Mouse (Mus musculus): ENCODE data around the gene Il1rl1. TPM values are rescaled to one million over a fixed set of nuclear protein-coding genes. Genes with fewer than 3 reads are reported as not detected.

The Il1rl1 gene
- polyA plus RNA-seq, 1 experiment from 2014 or later, result not detected

- WGBS, result 88% methylated on average over 11 of the region's 11 CpGs
- Histone ChIP-seq H3K4me1 (replicated peaks) (no peaks in the 10 kb centered on the region), H3K9ac (no peak overlapping the region), H3K9me3 (no peaks in the 10 kb centered on the region), H3K27ac (no peak overlapping the region), H3K4me3 (no peak overlapping the region), H3K27me3 (no peaks in the 10 kb centered on the region), H3K4me2 (no peak overlapping the region), H3K36me3 (no peaks in the 10 kb centered on the region)
- ATAC-seq (ENCODE audit: low FRiP score), result no peak
Measured at GRCm38 (mm10) chr1:40501546-40502398, 72.4 kb downstream of the Il1rl1 start.

- H3K36me3 ChIP-seq, result no peaks in the 10 kb centered on the region
- no peak overlapping the region for H3K9ac ChIP-seq
- no peak overlapping the region for H3K4me3 ChIP-seq
- no peak overlapping the region for H3K4me2 ChIP-seq
- WGBS, result 90% methylated on average over 5 of the region's 5 CpGs
- no peaks in the 10 kb centered on the region for H3K27me3 ChIP-seq
- H3K9me3 ChIP-seq, result no peaks in the 10 kb centered on the region
- H3K27ac ChIP-seq, result no peak overlapping the region
- ATAC-seq (ENCODE audit: low FRiP score), result no peak
- no peaks in the 10 kb centered on the region for H3K4me1 ChIP-seq (replicated peaks)
Measured at GRCm38 (mm10) chr1:40504548-40504947, 75.2 kb downstream of the Il1rl1 start.

Other genes starting within 250 kb of the Il1rl1 start
- gene Il1r1, start 204.5 kb upstream of the Il1rl1 start, polyA plus RNA-seq (2015; fragmentation: Nextera tagmentation; extraction: Ambion mirVana), result 0.74 and 0.98 TPM in 2 replicates
- 1.3 and 1.5 TPM in 2 replicates for gene Il1rl2, start 105.0 kb upstream of the Il1rl1 start, polyA plus RNA-seq (2015; fragmentation: Nextera tagmentation; extraction: Ambion mirVana)
- gene Il18r1, start 36.0 kb downstream of the Il1rl1 start, polyA plus RNA-seq (2015; fragmentation: Nextera tagmentation; extraction: Ambion mirVana), result not detected in 2 replicates
- 0.08 TPM in 2 replicates for gene Il18rap, start 85.8 kb downstream of the Il1rl1 start, polyA plus RNA-seq (2015; fragmentation: Nextera tagmentation; extraction: Ambion mirVana)
- 0.05 and 0.49 TPM in 2 replicates for gene Slc9a4, start 150.5 kb downstream of the Il1rl1 start, polyA plus RNA-seq (2015; fragmentation: Nextera tagmentation; extraction: Ambion mirVana)

Measured in hindbrain, embryonic 13.5 days (tissue).